Comparison of ENCODE assay signal across 17 mouse cellular contexts in the genomic region with DNA sequence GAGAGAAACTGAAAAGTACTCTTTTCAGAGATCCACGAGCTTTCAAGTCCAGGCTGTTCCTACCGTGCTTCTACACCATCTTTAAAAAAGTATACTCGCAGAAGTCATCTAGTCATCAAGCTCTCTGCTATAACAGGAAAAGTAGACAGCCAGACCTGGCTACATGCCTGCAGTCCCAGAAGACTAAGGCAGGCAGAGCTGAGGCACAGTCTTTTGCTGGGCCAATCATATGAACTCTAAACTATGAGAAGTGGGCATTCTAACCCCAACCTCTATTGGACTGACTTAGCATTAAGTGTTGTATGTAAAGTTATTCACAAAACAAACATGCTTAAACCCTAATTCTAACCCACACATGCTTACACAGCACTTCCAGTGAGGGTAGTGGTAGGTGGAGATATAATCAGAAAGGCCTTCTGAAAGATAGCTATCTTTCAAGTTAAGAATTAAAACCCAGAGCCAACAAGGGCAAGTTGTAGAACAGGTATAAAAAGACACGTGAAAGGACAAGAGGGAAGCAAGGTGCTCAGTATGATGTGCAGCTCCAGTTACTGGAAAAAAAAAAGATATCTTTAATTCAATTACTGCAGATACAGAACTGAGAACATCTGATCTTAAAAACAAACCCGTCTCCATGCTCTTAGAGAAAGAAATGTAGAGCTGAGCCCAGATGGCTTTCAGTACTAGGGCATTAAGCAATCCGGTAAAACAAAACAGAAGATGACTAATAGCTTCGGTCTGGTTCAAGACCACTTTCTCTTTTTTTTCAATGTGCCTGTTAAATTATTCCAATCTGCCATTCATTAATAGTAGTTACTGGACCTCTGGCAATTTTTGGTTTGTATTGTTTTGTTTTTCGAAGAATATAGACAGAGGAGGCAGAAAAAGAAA. TPM values are rescaled to one million over a fixed set of nuclear protein-coding genes. Genes with fewer than 3 reads are reported as not detected.
DNase-seq lines count a peak whose midpoint lies in the region; ATAC-seq and TF ChIP-seq lines count a peak whose summit lies in the region.
"Had no signal": no experiment of that assay in that cellular context is flagged by ENCODE, and none has a peak within 500 bp of the region (broad histone marks: within the 10 kb centered on the region; RNA-seq: fewer than 3 reads in every experiment).

No protein-coding gene starts in this region.

- H3K27ac ChIP-seq in embryonic facial prominence, embryonic 11.5 days (replicated peaks; ENCODE audit: low read depth, low read length) = no peak overlapping the region
- H3K27ac ChIP-seq in embryonic facial prominence, embryonic 10.5 days (replicated peaks) = no peak overlapping the region
- H3K27ac ChIP-seq in kidney, embryonic 16.5 days (ENCODE audit: low read length) = no peak overlapping the region
- H3K27ac ChIP-seq: hindbrain, embryonic 14.5 days; kidney, postnatal 0 days; limb, embryonic 12.5 days; midbrain, embryonic 10.5 days had no signal

- H3K79me2 ChIP-seq in myocyte (ENCODE audit: control insufficient read depth, insufficient read depth) = peaks cover 72% of the 10 kb centered on the region

- no peak overlapping the region for H3K4me2 ChIP-seq in embryonic facial prominence, embryonic 11.5 days (ENCODE audit: low read depth, low read length)
- H3K4me2 ChIP-seq in kidney, embryonic 16.5 days (replicated peaks; ENCODE audit: low read depth, low read length) = no peak overlapping the region
- H3K4me2 ChIP-seq in myocyte (ENCODE audit: low read depth) = peak overlapping the region; percentile 73
- H3K4me2 ChIP-seq: hindbrain, embryonic 14.5 days; limb, embryonic 12.5 days had no signal

- H3K36me3 ChIP-seq in embryonic facial prominence, embryonic 11.5 days (replicated peaks; ENCODE audit: control insufficient read depth, insufficient read depth, low read depth, low read length) = no peaks in the 10 kb centered on the region
- H3K36me3 ChIP-seq in embryonic facial prominence, embryonic 10.5 days (replicated peaks) = peaks cover 11% of the 10 kb centered on the region
- peaks cover 13% of the 10 kb centered on the region for H3K36me3 ChIP-seq in kidney, embryonic 16.5 days (ENCODE audit: insufficient read depth, low read length)
- H3K36me3 ChIP-seq in myocyte (ENCODE audit: control insufficient read depth, insufficient read depth) = peaks cover 17% of the 10 kb centered on the region
- H3K36me3 ChIP-seq: limb, embryonic 12.5 days had no signal

- ATAC-seq in embryonic facial prominence, embryonic 11.5 days (replicated peaks; ENCODE audit: insufficient number of reproducible peaks, low FRiP score, low TSS enrichment, low read depth) = no peak
- ATAC-seq in kidney, embryonic 16.5 days (ENCODE audit: low FRiP score, low TSS enrichment) = no peak
- ATAC-seq in megakaryocyte-erythroid progenitor cell, adult 5-6 weeks (replicated peaks; ENCODE audit: low FRiP score, low TSS enrichment, poor library complexity, severe bottlenecking) = no peak
- ATAC-seq: CD4-positive, CD25-positive, alpha-beta regulatory T cell, adult 4 months had no signal

- no peak overlapping the region for H3K9ac ChIP-seq in embryonic facial prominence, embryonic 11.5 days (replicated peaks; ENCODE audit: low read length)
- H3K9ac ChIP-seq in kidney, embryonic 16.5 days (replicated peaks; ENCODE audit: low read length) = no peak overlapping the region
- H3K9ac ChIP-seq: hindbrain, embryonic 14.5 days; limb, embryonic 12.5 days had no signal

- H3K4me1 ChIP-seq in embryonic facial prominence, embryonic 11.5 days (ENCODE audit: control insufficient read depth, insufficient read depth, low read length) = no peaks in the 10 kb centered on the region
- peaks cover 19% of the 10 kb centered on the region for H3K4me1 ChIP-seq in embryonic facial prominence, embryonic 10.5 days
- no peaks in the 10 kb centered on the region; the same call in 1 of the 2 replicates for H3K4me1 ChIP-seq in kidney, embryonic 16.5 days (ENCODE audit: insufficient read depth, low read length)

- no peaks in the 10 kb centered on the region for H3K9me3 ChIP-seq in embryonic facial prominence, embryonic 11.5 days (replicated peaks; ENCODE audit: control insufficient read depth, low read length)
- no peaks in the 10 kb centered on the region for H3K9me3 ChIP-seq in embryonic facial prominence, embryonic 10.5 days
- no peaks in the 10 kb centered on the region for H3K9me3 ChIP-seq in kidney, embryonic 16.5 days (ENCODE audit: low read length)
- H3K9me3 ChIP-seq: limb, embryonic 12.5 days; midbrain, embryonic 10.5 days had no signal

- no peak overlapping the region for H3ac ChIP-seq in myocyte (ENCODE audit: control insufficient read depth, insufficient read length)

- TF ChIP-seq POLR2A in myocyte (IDR thresholded peaks at IDR 0.05; ENCODE audit: insufficient read length, low read depth) = no peak

- no peaks in the 10 kb centered on the region for H3K27me3 ChIP-seq in embryonic facial prominence, embryonic 11.5 days (ENCODE audit: control insufficient read depth, insufficient read depth, low read length)
- no peaks in the 10 kb centered on the region for H3K27me3 ChIP-seq in embryonic facial prominence, embryonic 10.5 days (replicated peaks; ENCODE audit: low read depth, poor library complexity, severe bottlenecking)
- no peaks in the 10 kb centered on the region for H3K27me3 ChIP-seq in kidney, embryonic 16.5 days (ENCODE audit: insufficient read depth, low read length)
- no peaks in the 10 kb centered on the region for H3K27me3 ChIP-seq in myocyte (ENCODE audit: control insufficient read depth, insufficient read depth, insufficient read length)

- no peak overlapping the region for H3K4me3 ChIP-seq in embryonic facial prominence, embryonic 11.5 days (ENCODE audit: low read depth, low read length)
- no peak overlapping the region for H3K4me3 ChIP-seq in embryonic facial prominence, embryonic 10.5 days
- H3K4me3 ChIP-seq in kidney, embryonic 16.5 days (ENCODE audit: low read length) = no peak overlapping the region
- no peak overlapping the region for H3K4me3 ChIP-seq in myocyte
- H3K4me3 ChIP-seq: limb, embryonic 12.5 days; midbrain, embryonic 10.5 days had no signal

- WGBS in embryonic facial prominence, embryonic 11.5 days = 57% methylated on average over 8 of the region's 8 CpGs
- WGBS in embryonic facial prominence, embryonic 10.5 days = 63% methylated on average over 8 of the region's 8 CpGs
- 73% methylated on average over 8 of the region's 8 CpGs for WGBS in kidney, embryonic 16.5 days

- peak; percentile 70 for DNase-seq in embryonic facial prominence, embryonic 11.5 days (ENCODE audit: low spot score)
- no peak for DNase-seq in embryonic facial prominence, embryonic 10.5 days (ENCODE audit: low spot score)
- peak; percentile 44 to 46 for DNase-seq in kidney, postnatal 25 days
- DNase-seq in Muller cell, postnatal 12 days (ENCODE audit: inconsistent ontology term) = peak; percentile 79
- DNase-seq in cerebellum, adult 11-12 months = no peak
- DNase-seq: cerebellum, adult 11 months; layer of hippocampus, postnatal 36 days; lung, adult 2 months; right cerebral cortex, postnatal 4 days had no signal

TF ChIP-seq in myocyte, 11 proteins besides CTCF, POLR2A, EP300 and RAD21:
- TF ChIP-seq SRF (IDR thresholded peaks at IDR 0.05; ENCODE audit: control insufficient read depth, insufficient read length, low read depth) (no peak), CEBPB (IDR thresholded peaks at IDR 0.05; ENCODE audit: insufficient read depth, poor library complexity, severe bottlenecking) (peak; percentile 95)

RNA-seq across cellular contexts. Expression of gene Pdlim5, which starts 50.0 kb away (rescaled TPM):
- polyA plus RNA-seq in embryonic facial prominence, embryonic 11.5 days (2014; fragmentation: Nextera tagmentation; extraction: Ambion mirVana) = 19.6 TPM in 2 replicates
- 17.2 and 18.2 TPM in 2 replicates for polyA plus RNA-seq in embryonic facial prominence, embryonic 10.5 days (2016; fragmentation: Nextera tagmentation; extraction: Ambion mirVana)
- 47.9 and 50.7 TPM in 2 replicates for polyA plus RNA-seq in kidney, embryonic 16.5 days (2015; fragmentation: Nextera tagmentation; extraction: Ambion mirVana)
- 63.4 TPM for polyA plus RNA-seq in myocyte (2012; fragmentation: generic; extraction: Trizol)
- 20.0 and 24.0 TPM in 2 replicates for total RNA-seq in megakaryocyte-erythroid progenitor cell, adult 5-6 weeks (2014; fragmentation: Nextera tagmentation)
- total RNA-seq in megakaryocyte-erythroid progenitor cell, adult 5-6 weeks (2017) = 13.2 and 17.9 TPM in 2 replicates

Comparison
In these comparisons a context has a peak if more than half of its experiments do, and no peak if none do; other contexts are left out.
1. DNase-seq: peak in embryonic facial prominence, embryonic 11.5 days (single experiment), kidney, postnatal 25 days (2 of 2) and Muller cell, postnatal 12 days (single experiment); none in embryonic facial prominence, embryonic 10.5 days (single experiment) and cerebellum, adult 11-12 months (single experiment).